Mouse (Mus musculus): Measurements from ENCODE around the gene Slc47a2.
"Not testable (repeated sequence)": the region's sequence is repeated elsewhere in the genome, so short reads cannot be mapped to it uniquely, and the experiment has no call there.

Gene Slc47a2

GRCm38 (mm10) chr11:61346133-61346532 is 3.5 kb upstream of the Slc47a2 start:
- in situ Hi-C loops (cut with MboI; ENCODE audit: low sequenced_read_pairs) = no loop called here

DNA sequence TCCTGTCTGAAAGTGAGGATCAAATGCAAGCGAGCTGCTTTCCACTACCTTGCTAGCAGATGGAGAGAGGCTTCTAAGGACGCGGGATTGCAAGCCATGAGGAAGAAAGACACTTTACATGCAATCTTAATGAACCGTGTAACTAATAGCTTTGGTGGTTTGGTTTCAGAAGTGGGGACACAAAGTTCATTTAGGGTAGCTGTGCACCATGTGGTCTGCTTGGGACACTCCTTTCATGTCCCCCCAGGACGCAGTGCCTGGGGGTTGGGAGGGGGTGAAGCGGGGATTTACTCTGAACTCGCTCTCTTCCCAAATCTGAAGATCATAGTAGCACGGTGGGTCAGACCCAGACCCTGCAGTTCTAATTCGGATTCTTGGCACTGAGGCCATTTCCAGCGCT is 689 bp downstream of the Slc47a2 start:
- in situ Hi-C loops (cut with MboI; ENCODE audit: low sequenced_read_pairs) = no loop called here

DNA sequence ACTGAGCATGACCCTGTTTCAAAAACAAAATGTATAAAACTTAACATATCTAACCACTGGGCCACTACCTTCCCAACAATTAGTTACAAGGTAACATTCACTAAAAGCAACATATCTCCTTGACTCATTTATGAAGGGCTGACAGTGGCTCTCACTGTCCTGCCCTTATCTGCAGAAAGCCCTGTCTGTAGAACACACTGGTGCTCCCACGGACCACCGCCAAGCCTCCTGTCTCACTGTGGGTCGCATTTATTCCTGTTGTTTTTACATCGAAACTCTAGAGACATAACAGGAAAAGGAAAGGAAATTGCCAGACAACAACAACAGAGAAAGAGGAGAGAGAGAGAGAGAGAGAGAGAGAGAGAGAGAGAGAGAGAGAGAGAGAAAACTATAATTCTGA is 1.4 kb downstream of the Slc47a2 start:
- in situ Hi-C loops (cut with MboI; ENCODE audit: low sequenced_read_pairs) = no loop called here

GRCm38 (mm10) chr11:61340374-61340773 is 2.3 kb downstream of the Slc47a2 start:
- in situ Hi-C loops (cut with MboI; ENCODE audit: low sequenced_read_pairs) = no loop called here

- in situ Hi-C loops (cut with MboI; ENCODE audit: low sequenced_read_pairs) = no loop called here
Observed at GRCm38 (mm10) chr11:61337586-61337985, 5.1 kb downstream of the Slc47a2 start.

- in situ Hi-C loops (cut with MboI; ENCODE audit: low sequenced_read_pairs) = no loop called here
Observed at GRCm38 (mm10) chr11:61320904-61321687, 21.6 kb downstream of the Slc47a2 start.

DNA sequence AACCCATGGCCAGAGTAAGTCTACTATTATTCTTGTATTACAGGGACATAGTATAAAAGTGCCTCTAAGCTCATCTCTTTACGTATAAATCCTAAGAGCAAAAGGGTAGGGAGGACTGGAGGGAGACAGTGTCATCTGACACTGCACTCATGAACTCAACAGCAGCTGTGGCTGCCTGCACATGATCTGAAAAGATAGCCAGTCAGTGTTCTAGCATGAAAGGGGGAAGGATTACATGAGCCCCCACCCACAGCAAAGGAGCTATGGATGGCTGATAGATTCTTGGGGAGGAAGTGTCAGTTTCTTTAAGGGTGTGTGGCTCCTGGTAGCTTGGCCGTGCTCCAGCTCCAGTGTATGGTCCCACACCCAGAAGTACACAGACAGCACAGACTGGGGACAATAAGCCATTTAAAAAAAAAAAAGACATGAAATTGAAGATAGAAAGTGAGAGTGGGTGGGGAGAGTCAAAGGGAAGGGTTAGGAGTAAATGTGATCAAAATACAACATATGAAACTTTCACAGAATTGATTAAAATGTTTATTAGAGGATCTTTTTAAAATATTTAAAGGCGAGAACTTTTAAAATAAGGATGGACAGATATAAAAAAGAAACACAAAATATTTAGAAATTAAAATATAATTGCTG is 22.6 kb downstream of the Slc47a2 start:
- in situ Hi-C loops (cut with MboI; ENCODE audit: low sequenced_read_pairs) = no loop called here

- in situ Hi-C loops (cut with MboI; ENCODE audit: low sequenced_read_pairs) = no loop called here
Observed at GRCm38 (mm10) chr11:61319233-61319922, 23.3 kb downstream of the Slc47a2 start.

DNA sequence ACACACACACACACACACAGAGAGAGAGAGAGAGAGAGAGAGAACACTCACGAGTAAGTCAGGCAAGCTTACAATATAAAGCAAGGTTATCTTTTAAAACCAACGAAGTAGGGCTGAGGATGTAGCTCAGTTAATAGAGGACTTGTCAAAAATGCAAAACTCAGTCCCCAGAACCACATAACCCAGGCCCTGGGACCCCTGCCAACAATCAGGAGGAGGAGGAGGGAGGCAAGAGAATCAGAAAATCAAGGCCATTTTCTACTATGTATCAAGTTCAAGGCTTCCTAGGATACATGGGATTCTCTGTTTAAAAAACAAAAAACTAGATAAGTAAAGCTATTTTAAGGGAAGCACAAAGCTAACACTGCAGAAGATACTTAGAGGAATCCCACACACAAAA is 25.8 kb downstream of the Slc47a2 start:
- in situ Hi-C loops (cut with MboI; ENCODE audit: low sequenced_read_pairs) = no loop called here

GRCm38 (mm10) chr11:61310321-61310720 is 32.3 kb downstream of the Slc47a2 start:
- in situ Hi-C loops (cut with MboI; ENCODE audit: low sequenced_read_pairs) = no loop called here

GRCm38 (mm10) chr11:61309831-61310230 is 32.8 kb downstream of the Slc47a2 start:
- in situ Hi-C loops (cut with MboI; ENCODE audit: low sequenced_read_pairs) = no loop called here

DNA sequence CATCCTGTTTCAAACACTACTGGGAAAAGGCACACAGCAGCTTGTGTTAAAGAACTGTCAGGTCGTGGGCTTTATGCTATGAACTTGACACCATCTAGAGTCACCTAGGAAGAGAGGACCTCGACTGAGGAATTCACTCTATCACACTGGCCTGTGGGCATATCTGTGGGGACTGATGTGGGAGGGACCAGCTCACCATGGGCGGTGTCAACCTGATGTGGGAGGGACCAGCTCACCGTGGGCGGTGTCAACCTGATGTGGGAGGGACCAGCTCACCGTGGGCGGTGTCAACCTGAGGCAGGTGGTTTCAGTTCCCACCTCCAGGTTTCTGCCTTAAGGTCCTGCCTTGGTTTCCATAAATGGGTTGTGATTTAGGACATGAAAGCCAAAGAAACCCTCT is 34.9 kb downstream of the Slc47a2 start:
- in situ Hi-C loops (cut with MboI; ENCODE audit: low sequenced_read_pairs) = no loop called here

- in situ Hi-C loops (cut with MboI; ENCODE audit: low sequenced_read_pairs) = no loop called here
Observed at GRCm38 (mm10) chr11:61305377-61305776, 37.3 kb downstream of the Slc47a2 start.

- in situ Hi-C loops (cut with MboI; ENCODE audit: low sequenced_read_pairs) = not testable (repeated sequence)
Observed at GRCm38 (mm10) chr11:61304535-61304934, 38.1 kb downstream of the Slc47a2 start.

DNA sequence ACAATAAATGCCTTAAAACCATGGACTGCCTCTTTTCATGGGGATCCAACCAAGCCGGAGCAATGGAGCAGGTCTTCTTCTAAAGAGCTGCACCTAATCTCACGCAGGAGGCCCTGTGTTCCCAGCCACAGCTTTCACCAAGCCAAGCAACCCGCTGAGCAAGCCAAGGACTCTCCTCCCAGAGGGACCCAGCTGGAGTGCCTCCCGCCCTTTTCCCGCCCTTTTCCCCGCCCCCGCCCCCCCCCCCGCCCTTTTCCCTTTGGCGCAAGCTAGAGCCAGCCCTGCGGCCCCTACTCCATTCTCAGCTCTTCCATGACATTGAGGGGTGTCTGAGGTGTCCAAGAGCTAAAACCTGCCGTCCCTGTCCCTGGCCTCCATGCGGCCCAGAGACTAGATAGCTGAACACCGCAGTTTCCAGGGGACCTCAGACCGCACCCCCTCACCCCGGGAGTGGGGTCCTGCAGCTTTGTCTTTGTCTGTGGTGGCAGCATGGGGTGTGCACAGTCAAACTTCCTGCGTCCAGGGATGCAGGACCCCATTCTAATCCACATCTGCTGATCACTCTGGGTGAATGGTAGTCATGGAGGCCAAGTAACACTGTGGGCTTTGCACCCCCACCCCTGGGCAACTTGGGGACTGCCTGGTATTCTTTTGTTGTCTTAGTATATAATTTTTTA is 41.8 kb downstream of the Slc47a2 start:
- in situ Hi-C loops (cut with MboI; ENCODE audit: low sequenced_read_pairs) = no loop called here

DNA sequence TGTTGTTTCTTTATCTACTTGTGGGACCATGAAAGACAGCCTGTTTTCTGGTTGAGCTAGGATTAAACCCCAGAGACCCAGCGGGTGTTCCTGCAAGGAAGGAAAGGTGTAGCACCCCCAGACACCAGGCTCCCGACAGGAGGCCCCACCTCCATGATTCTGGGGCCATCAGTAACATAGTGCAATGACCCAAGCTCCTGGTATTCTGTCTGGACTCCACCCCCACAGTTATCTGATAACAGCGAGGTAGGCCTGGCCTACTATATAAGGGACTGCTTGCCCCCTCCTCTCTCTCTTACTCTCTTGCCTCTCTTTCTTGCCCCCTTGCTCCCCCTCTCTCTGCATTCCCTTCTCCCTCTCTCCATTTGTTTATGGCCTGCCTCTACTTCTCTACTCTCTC is 42.5 kb downstream of the Slc47a2 start:
- in situ Hi-C loops (cut with MboI; ENCODE audit: low sequenced_read_pairs) = no loop called here

DNA sequence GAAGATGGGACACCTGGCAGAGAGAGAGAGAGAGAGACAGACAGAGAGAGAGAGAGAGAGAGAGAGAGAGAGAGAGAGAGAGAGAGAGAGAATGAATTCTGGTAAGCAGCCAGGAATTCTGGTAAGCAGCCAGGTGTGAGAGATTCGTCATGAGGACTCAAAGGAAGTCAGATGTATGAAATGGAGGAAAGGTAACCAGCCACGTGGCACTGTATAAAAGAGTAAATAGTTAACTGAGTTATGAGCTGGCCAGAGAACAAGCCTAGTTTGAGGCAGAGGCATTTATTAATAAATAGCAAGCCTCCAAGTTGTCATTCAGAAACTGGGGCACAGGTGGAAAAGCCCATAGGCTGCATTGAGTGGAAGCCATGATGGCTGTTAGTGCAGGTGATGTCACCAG is 44.8 kb downstream of the Slc47a2 start:
- in situ Hi-C loops (cut with MboI; ENCODE audit: low sequenced_read_pairs) = no loop called here

- in situ Hi-C loops (cut with MboI; ENCODE audit: low sequenced_read_pairs) = no loop called here
Observed at GRCm38 (mm10) chr11:61297326-61297725, 45.3 kb downstream of the Slc47a2 start.

DNA sequence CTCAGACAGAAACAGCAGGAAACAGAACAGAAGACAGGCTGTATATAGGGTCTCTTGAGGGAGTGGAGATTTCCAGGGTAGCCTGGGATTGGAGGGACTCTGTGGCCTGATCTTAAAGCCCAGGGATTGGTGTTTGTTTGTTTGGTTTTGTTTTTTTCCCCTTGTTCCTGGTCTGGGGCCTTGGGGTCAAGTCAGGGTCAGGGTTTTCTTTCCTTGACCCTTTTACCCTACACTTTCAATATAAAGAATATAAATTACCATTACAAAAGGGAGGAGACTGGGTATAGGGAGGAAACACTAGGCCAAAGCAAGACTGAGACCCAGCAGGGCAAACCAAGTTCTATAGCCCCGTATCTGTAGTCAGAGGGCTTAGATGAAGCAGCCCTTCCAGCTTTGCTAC is 46.1 kb downstream of the Slc47a2 start:
- in situ Hi-C loops (cut with MboI; ENCODE audit: low sequenced_read_pairs) = no loop called here

DNA sequence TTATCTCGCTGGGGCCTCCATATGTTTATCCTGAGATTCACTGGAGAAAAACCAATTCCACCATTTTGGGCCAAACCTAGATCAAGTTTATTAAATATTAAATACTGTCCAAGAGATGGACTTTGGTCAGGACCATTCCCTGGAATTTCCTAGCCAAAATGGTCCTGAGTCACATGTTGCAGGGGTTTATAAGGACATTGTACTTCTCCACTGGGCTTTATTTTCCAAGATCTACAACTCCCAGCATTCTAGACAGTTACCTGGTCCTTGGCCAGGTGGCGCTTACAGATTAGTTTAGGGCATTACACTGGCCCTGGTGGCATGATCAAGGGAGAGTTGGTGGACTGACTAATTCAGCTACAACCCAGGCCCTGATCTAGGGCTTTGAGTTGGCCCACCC is 47.1 kb downstream of the Slc47a2 start:
- in situ Hi-C loops (cut with MboI; ENCODE audit: low sequenced_read_pairs) = no loop called here

- in situ Hi-C loops (cut with MboI; ENCODE audit: low sequenced_read_pairs) = no loop called here
Observed at GRCm38 (mm10) chr11:61294431-61294830, 48.2 kb downstream of the Slc47a2 start.

Measured in CH12F3 (cell line).